Mouse (Mus musculus): ENCODE results near the gene Sf3b3.
A peak's percentile ranks its signal among the peaks of the same experiment; 100 is the strongest.

The Sf3b3 gene

DNA sequence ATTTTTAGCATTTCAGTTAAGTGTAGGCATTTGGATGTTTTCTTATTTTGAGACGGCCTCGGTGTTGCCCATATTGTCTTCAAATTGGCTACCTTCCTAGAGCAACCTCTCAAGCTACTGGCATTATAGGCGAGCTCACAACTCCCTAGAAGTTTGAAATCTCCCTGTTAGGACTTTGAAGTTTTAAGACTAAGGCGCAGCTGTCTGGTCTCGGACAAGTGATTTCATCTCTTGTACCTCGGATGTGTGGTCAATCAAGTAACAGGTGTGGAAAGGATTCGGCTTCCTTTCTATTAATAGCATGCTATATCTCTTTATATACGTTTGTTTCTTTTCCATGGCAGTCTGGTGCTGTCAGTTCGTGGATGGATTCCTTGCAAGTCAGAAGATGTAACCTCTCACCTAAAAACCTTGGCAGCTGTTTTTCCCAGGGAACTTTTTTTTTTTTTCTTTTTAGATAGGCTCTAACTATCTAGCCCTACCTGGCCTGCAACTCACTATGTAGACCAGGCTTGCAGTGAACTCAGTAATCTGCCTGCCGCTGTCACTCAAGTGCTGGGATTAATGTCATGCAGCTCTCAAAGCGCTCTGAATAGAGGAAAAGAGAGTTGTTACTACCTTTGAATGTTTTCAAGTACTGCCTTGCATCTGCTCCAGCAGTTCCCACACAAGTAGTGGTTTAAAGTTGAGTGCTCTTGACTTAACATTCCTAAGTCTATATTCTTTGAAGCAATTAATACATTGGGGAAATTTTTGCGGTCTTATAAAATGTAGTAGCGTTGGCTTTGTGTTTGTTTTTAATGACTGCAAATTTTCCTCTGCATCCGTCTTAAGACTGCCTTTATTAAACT lies 1.3 kb upstream of the Sf3b3 start:
- no peak for DNase-seq (ENCODE audit: extremely low read depth, low read depth)

DNA sequence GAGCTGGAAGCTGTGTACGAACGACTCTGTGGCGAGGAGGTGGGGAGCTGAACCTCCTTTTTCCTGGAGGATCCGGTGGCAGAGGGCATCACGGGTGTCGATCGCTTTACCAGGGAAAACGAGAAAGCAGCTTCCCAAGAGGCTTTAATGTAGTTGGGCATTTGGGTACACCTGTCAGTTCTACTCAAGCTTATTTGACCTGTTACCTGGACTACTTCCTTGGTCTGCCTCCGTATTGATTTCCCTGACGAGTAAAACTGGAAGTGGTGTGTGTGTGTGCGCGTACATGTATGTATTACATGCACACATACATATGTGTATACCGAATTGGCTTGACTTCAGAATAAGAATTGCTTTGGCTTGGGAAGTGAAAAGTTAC lies 573 bp upstream of the Sf3b3 start:
- DNase-seq (ENCODE audit: extremely low read depth, low read depth), result no peak

DNA sequence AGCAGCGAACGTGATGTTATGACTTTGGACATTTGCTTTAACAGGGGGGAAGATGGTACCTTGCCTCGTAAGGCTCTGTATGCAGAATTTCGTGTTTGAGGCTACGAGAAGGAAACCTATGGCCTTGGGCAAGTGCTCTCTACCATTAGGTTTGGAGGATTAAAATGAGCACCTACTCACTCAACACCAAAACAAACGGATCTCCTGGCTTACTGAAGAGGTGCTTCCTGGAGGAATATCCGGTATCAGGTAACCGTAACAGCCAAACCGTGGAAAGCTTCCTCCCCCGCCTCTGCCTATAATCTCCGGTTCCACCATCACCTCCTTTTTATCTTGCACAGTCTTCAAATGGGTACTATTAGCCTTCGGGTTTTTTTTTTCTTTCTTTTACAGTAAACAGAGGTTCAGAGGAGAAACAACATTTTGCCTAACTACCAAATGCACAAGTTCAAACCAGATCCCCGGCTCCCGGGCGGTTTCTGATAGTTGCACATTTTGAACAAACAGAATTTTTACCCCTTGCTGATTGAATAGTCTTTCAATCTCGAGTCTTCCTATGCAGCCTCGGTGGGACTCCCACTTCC lies 674 bp downstream of the Sf3b3 start:
- no peak for DNase-seq (ENCODE audit: extremely low read depth, low read depth)

DNA sequence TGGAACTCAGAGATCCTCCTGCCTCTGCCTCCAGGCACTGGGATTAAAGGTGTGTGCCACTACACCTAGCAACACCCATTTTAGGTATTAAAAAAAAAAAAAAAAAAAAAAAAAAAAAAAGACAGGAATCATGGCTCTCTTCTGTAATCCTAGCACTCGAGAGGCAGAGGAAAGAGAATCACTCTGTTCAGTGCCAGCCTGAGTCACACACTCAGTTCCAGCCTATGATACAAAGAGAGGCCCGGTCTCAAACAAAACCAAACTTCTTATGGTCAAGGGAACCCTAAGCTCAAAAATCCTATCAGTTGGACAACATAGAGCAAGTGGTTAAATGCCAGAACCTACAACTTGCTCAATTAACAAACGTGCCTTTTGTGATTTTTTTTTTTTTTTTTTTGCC lies 1.6 kb downstream of the Sf3b3 start:
- DNase-seq (ENCODE audit: extremely low read depth, low read depth), result no peak

DNA sequence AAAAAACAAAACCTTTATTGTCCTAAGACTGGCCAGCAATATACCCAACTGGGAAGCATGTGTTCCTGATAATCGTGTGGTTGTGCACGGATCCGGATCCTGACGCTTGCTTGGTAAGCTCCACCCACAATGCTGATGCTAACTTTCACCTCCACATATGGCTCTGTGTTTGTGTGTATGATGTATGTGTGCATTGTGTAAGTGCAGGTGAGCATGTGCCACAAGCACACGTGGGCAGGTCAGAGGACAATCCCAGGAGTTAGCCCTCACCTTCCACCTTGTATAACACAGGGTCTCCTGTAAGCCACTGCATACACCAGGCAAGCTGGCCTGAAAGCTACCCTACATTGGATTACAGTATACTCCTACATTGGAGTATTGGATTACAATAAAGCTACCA lies 3.4 kb downstream of the Sf3b3 start:
- DNase-seq (ENCODE audit: extremely low read depth, low read depth), result no peak

DNA sequence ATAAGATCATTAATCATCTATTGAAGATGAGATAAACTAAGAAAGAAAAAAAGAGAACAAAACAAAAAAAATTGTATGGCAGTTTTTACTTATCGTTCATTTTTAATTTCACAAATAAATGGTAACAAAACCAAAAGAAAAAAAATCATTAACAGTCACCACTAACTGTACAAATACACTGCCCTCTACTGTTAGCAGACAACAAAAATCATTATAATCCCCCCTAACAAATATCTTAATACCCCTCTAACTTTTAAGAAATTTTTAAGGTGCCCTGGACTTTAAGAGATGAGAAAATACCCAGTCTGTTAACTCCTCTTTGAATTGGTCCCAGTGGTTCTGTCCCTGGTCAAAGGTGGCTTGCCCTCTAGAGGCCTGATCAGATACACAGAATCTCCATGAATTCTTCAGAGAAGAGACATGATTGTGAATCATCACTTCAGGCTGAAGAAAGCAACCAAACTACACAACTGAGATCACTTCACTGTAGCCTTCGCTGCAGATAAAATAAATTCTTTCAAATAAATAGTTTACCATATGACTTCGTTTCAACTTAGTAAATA lies 4.5 kb downstream of the Sf3b3 start:
- no peak for DNase-seq (ENCODE audit: extremely low read depth, low read depth)

- DNase-seq (ENCODE audit: extremely low read depth, low read depth), result no peak
Measured at GRCm38 (mm10) chr8:110831956-110832355, 14.6 kb downstream of the Sf3b3 start.

GRCm38 (mm10) chr8:110828511-110828910 lies 18.1 kb downstream of the Sf3b3 start:
- no peak for DNase-seq (ENCODE audit: extremely low read depth, low read depth)

DNA sequence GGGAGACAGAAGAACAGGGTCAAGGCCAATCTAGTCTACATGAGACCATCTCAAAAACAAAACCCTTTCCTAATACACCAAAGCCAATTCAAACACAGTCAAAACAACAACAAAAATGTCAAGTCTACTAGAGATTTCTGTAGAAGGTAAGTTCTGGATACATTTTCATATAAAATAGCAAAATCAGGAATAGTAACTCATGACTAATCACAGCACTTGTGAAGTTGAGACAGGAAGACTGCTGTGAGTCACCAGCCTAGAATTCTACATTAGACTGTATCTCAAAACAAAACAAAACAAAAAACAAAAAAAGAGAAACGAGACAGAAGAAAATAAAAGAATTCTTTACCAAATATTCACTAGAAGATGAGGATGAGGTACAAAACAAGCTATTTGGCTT lies 21.7 kb downstream of the Sf3b3 start:
- DNase-seq (ENCODE audit: extremely low read depth, low read depth), result no peak

DNA sequence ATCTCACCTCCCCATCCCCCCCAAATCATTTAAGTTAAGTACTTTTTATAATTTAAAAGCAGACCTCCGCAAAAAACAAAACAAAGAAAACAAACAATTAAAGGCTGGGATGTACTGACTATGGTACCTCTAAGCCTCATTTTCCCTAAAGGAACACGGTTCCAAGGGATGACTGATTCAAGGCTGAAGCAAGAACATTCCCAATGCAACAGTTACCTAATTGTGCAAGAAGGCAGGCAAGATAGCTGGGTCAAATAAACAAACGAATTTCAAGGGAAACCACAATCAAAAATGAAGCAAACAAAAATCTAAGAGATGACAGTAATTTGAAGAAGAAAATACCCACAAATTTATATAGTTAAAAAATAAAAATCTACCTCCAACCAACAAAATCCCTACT lies 24.6 kb downstream of the Sf3b3 start:
- no peak for DNase-seq (ENCODE audit: extremely low read depth, low read depth)

DNA sequence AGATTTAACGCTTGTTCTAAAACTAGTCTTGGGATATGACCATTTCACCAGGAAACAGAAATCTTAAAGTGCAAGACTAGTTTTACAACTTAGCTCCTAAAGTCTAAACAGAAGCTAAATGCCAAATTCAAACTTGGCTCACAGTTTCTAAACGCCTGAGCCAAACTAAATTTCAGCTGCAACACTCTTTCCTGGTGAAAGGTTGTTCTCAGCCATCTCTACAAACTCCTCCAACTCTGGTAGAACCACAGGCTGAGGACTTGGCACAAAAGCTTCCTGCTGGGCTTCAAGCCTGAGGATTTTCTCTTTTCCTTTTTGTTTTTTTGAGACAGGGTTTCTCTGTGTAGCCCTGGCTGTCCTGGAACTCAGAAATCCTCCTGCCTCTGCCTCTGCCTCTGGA lies 26.3 kb downstream of the Sf3b3 start:
- no peak for DNase-seq (ENCODE audit: extremely low read depth, low read depth)

DNA sequence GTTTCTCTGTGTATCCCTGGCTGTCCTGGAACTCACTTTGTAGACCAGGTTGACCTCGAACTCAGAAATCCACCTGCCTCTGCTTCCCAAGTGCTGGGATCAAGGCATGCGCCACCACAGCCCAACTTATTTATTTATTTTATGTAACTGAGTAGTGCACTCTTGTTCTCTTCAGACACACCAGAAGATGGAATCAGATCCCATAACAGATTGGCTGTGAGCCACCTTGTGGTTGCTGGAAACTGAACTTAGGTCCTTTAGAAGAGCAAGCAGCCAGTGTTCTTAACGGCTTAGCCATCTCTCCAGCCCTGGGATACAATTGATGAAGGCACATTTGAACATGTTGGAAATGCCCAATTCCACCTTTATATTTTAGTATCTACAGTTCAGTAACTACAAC lies 28.0 kb downstream of the Sf3b3 start:
- DNase-seq (ENCODE audit: extremely low read depth, low read depth), result no peak

- no peak for DNase-seq (ENCODE audit: extremely low read depth, low read depth)
Measured at GRCm38 (mm10) chr8:110816990-110817389, 29.6 kb downstream of the Sf3b3 start.

DNA sequence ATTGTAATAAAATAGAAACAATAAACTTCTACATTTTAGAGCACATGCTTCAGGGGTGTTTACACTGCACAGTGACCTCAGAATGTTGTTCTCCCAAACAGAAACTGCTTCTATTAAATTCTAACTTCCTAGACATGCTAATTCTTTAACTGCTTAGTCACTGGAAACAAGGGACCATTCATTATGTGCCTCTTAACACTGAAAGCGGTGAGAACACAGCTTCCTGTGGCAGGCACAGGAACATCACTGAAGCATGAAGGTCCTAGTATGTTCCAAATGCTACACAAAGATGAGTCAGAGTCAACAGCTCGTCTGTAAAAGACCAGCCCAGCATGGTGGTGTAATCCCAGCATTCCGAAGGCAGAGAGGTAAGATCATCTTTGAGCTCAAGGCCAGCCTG lies 31.3 kb downstream of the Sf3b3 start:
- no peak for DNase-seq (ENCODE audit: extremely low read depth, low read depth)

DNA sequence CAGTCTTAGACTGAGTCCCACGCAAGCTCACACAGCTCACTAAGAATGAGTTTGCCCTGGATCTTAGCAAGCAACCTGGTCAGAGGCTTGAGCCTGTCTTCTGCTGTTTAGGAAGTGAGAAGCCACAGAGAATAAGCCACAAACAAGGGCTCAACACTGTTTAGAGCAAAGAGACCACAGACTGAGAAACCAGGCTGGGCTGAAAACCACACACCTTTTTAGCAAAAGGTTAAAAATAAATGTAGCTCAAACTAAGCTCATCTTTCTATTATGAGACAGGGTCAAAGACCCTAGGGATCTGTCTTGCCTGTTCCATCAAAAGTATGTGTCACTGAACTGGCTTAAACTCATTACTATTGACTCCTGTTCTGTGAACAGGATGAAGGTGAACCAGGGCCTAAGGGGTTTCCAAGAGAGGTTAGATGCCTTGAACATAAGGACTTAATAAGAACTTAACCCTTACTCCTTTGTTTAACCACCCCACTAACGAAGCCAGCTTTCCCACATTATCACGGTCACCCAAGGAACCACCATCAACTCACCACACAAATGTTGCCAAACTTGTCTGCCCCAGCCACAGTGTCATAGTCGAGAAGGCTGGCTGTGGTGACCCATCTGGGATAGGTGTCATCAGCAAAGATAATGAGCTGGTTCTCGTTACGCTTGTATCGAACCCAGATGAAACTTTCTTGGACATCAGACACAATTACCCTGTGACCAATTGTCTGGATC lies 33.3 kb downstream of the Sf3b3 start:
- no peak for DNase-seq (ENCODE audit: extremely low read depth, low read depth)

DNA sequence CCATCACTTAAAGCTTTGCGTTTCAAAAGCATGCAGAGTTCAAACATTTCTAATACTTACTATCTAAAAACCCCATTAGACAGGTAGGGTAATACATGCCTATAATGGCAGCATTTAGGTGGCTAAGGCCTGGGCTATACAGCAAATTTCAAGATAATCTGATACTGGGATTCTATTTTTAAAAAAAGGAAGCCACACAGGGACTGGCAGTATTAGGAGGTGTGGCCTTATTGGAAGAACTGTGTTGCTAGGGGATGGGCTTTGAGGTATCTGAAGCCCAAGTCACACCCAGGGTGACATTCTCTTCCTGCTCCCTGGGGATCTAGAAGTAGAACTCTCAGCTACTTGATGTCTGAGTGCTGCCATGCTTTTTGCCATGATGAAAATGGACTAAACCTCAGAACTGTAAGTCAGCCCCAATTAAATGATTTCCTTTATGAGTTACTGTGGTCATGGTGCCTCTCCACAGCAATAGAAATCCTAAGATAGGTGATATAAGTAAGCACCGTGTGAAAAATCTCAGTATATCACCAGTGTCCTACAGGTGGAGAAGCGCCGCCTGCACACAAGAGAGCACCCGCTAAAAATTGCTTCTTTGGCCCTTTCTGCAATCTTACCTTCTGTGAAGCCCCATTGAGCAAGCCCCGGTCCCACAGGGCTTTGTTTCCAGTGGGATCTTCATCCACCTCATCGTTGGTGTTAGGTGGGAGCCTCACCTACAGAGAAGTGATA lies 34.1 kb downstream of the Sf3b3 start:
- peak; percentile 77 for DNase-seq (ENCODE audit: extremely low read depth, low read depth)

GRCm38 (mm10) chr8:110811793-110812192 lies 34.8 kb downstream of the Sf3b3 start:
- DNase-seq (ENCODE audit: extremely low read depth, low read depth), result no peak

GRCm38 (mm10) chr8:110811116-110811515 lies 35.5 kb downstream of the Sf3b3 start:
- DNase-seq (ENCODE audit: extremely low read depth, low read depth), result no peak

DNA sequence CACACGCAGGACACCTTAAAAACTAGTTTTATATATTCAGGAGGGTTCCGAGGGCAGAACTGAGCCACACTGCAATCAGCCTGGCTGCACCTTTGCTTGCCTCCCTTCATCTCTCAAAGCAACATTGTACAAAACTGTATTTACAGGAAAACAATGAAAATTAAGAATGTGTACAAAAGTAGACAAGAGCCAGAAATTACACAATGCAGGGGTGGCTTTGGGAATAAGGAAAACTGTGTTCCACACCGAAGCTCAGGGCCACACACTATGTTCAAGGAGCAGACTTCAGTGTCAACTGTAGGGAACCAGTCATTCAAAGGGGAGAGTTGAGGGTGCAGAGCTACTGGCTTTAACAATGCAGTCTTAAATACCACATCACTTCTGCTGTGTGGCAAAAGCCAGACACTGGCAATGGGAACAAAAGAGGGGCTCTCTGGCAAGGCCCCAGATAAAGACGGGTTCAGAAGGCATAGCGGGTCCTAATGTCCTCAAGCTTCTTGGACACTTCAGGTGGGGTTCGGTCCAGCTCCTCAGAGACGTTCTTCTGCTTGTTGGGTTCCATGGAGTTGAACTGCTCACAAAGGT lies 36.0 kb downstream of the Sf3b3 start:
- no peak for DNase-seq (ENCODE audit: extremely low read depth, low read depth)

- DNase-seq (ENCODE audit: extremely low read depth, low read depth), result no peak
Measured at GRCm38 (mm10) chr8:110809831-110810230, 36.8 kb downstream of the Sf3b3 start.
